24 mouse cellular contexts compared by ENCODE assay signal in genomic region chr17:8234537-8234936, GRCm38 (mm10). TPM values are rescaled to one million over a fixed set of nuclear protein-coding genes. Genes with fewer than 3 reads are reported as not detected.
"Had no signal": no experiment of that assay in that cellular context is flagged by ENCODE, and none has a peak within 500 bp of the region (broad histone marks: within the 10 kb centered on the region; RNA-seq: fewer than 3 reads in every experiment).

No protein-coding gene starts in this region.

- H3K9me3 ChIP-seq: liver, embryonic 13.5 days; midbrain, embryonic 13.5 days; neural tube, embryonic 13.5 days had no signal

- H3K9ac ChIP-seq: liver, embryonic 13.5 days; midbrain, embryonic 13.5 days; neural tube, embryonic 13.5 days had no signal

- H3K27ac ChIP-seq: kidney, postnatal 0 days; layer of hippocampus, adult 2 months; liver, embryonic 13.5 days; midbrain, embryonic 13.5 days; neural tube, embryonic 13.5 days; stomach, postnatal 0 days had no signal

- H3K4me2 ChIP-seq: liver, embryonic 13.5 days; midbrain, embryonic 13.5 days; neural tube, embryonic 13.5 days had no signal

- H3K4me1 ChIP-seq: liver, embryonic 13.5 days; midbrain, embryonic 13.5 days; neural tube, embryonic 13.5 days had no signal

- ATAC-seq: midbrain, embryonic 13.5 days; midbrain, embryonic 16.5 days had no signal

- H3K36me3 ChIP-seq: liver, embryonic 13.5 days; midbrain, embryonic 13.5 days; neural tube, embryonic 13.5 days had no signal

- H3K27me3 ChIP-seq: liver, embryonic 13.5 days; midbrain, embryonic 13.5 days; neural tube, embryonic 13.5 days had no signal

- H3K4me3 ChIP-seq: layer of hippocampus, adult 2 months; liver, embryonic 13.5 days; midbrain, embryonic 13.5 days; myocyte; neural tube, embryonic 13.5 days had no signal

- DNase-seq: kidney, adult 2 months; kidney, postnatal 25 days; layer of hippocampus, adult 9-11 months; liver, embryonic 13.5 days; lung, adult 2 months; lung, postnatal 14 days; retina, postnatal 1 day; right cerebral cortex, postnatal 25 days; thymus, adult 2 months; thymus, postnatal 14 days; thymus, postnatal 4 days had no signal

RNA-seq across cellular contexts. Expression of gene Ccr6, which starts 1.3 kb away (rescaled TPM):
- total RNA-seq: liver, adult 2 months; megakaryocyte progenitor cell, adult 5-6 weeks; megakaryocyte-erythroid progenitor cell, adult 5-6 weeks had no signal
- polyA plus RNA-seq: kidney, embryonic 14.5 days; kidney, postnatal 0 days; limb, embryonic 11.5 days; limb, embryonic 14.5 days; midbrain, embryonic 13.5 days; midbrain, embryonic 16.5 days; myocyte; neural tube, embryonic 13.5 days had no signal
